Mouse (Mus musculus) granulocyte monocyte progenitor cell, adult 5-6 weeks (primary cell): ENCODE measurements around the gene Tnfaip2. TPM values are rescaled to one million over a fixed set of nuclear protein-coding genes. Genes with fewer than 3 reads are reported as not detected.

Source experiments
- ATAC-seq: replicated peaks from 2 replicates; pipeline ENCODE4 v1.8.0; 2016; ENCODE audit warnings: mild to moderate bottlenecking, moderate TSS enrichment, inconsistent platforms; ENCODE audit not compliant: poor library complexity, severe bottlenecking
- total RNA-seq, 2 experiments: library from RNA; stranded (forward) in 1 of 2; stranded (reverse) in 1 of 2; fragments of 200-712, 200-1000 nt in 1 of 2; fragments of >200 nt in 1 of 2; fragmentation: Nextera tagmentation in 1 of 2; gene quantifications; 2 replicates each; pipeline ENCODE4 v1.2.3; 2014 to 2017

Tnfaip2 gene
- total RNA-seq, 2 experiments from 2014 or later = 28.6 to 56.1 TPM

- no peak for ATAC-seq
Observed at GRCm38 (mm10) chr12:111427438-111428113, 14.7 kb upstream of the Tnfaip2 start.

- no peak for ATAC-seq
Observed at GRCm38 (mm10) chr12:111428364-111428763, 13.9 kb upstream of the Tnfaip2 start.

DNA sequence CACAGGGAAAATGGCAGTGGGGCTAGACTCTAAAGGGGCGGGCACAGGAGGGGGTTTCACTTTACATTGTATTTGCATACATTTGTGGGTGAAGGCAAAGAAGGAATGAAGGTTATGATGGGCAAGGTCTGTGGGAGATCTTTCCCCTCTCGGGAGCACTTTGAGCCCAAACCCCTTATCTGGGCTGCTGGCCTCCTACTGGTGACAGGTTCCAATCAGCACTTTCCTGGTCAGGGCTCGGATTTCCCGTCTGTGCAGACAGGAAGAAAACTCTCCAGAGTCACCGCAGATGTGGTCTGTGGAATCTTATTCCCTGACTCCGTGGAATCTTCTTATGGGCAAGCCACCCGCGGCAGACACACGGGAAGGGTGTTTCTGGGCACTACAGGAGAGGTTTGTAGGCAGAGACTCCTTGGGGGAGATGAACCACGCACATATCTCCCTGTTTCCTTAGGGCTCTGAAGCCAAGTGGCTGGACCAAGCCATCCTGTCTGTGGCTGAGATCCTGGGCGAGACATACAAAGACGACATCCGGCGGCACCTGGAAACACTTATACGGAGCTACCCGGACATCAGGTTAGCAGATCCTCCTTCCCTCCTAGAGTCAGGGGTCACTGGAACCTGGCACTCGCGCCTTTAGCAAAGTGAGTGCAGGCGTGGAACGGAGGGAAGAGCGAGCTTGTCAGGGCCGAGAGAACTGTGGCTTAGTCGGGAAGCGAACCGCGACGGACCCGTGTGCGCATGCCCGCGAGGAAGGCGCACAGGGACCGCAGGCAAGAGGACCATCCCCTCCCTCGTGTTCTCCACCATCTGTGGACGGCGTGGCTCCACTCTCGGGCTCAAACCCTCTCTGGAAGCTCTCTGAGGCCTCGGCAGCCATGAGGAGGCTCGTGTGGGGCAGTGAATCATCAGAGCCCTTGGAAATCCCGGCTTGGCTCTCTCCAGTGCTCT is 13.0 kb upstream of the Tnfaip2 start:
- 0 out of 2 replicates have a peak, but pooled peaks have one; percentile 15 for ATAC-seq

- peak; percentile 61 for ATAC-seq
Observed at GRCm38 (mm10) chr12:111430049-111430867, 12.0 kb upstream of the Tnfaip2 start.

- ATAC-seq = no peak
Observed at GRCm38 (mm10) chr12:111430868-111431817, 11.1 kb upstream of the Tnfaip2 start.

DNA sequence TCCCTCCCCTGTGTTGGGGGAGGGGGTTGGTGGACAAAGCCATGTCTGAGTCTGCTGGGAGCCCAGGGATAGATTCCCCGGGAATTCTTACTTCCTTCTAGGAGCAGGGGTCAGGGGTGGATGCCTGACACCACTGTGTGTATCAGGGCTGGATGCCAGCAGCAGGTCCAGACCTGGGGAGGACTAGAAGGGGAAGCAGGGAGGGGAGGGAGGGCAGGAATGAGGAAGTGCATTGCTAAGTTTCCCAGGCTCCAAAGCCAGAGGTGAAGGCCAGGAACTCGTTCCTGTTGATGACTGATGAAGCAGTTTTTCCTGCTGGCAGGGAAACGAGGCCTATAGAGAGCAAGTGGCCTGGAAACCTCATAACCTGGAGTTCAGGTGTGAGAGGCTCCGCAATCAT is 10.2 kb upstream of the Tnfaip2 start:
- peak; percentile 40 for ATAC-seq

- ATAC-seq = no peak
Observed at GRCm38 (mm10) chr12:111432751-111433331, 9.4 kb upstream of the Tnfaip2 start.

GRCm38 (mm10) chr12:111434164-111434744 is 8.0 kb upstream of the Tnfaip2 start:
- no peak for ATAC-seq

- no peak for ATAC-seq
Observed at GRCm38 (mm10) chr12:111434745-111435327, 7.4 kb upstream of the Tnfaip2 start.

DNA sequence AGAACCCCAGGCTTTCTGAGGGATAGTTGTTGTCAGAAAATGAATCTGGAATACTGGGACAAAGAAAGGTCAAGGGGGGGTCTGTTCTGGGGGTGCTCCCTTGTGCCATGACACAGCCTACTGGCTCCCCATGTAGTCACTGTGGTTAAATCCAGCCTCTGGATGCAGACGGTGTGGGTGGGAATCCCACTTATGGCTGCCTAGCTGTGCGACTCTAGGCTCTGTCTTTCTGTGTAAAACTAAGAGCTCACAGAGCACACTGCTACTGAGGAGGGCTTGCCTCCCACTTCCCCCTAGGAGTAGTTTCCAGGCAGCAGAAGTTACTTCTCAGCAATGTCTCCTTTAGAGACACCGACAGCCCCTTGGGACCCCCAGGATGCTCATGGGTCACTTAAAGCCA is 6.1 kb upstream of the Tnfaip2 start:
- 0 out of 2 replicates have a peak, but pooled peaks have one; percentile 22 for ATAC-seq

GRCm38 (mm10) chr12:111436640-111437039 is 5.6 kb upstream of the Tnfaip2 start:
- ATAC-seq = peak; percentile 60

GRCm38 (mm10) chr12:111437222-111437900 is 4.9 kb upstream of the Tnfaip2 start:
- peak; percentile 58 for ATAC-seq

- ATAC-seq = no peak
Observed at GRCm38 (mm10) chr12:111438850-111439249, 3.4 kb upstream of the Tnfaip2 start.

- ATAC-seq = no peak
Observed at GRCm38 (mm10) chr12:111440701-111441373, 1.4 kb upstream of the Tnfaip2 start.

DNA sequence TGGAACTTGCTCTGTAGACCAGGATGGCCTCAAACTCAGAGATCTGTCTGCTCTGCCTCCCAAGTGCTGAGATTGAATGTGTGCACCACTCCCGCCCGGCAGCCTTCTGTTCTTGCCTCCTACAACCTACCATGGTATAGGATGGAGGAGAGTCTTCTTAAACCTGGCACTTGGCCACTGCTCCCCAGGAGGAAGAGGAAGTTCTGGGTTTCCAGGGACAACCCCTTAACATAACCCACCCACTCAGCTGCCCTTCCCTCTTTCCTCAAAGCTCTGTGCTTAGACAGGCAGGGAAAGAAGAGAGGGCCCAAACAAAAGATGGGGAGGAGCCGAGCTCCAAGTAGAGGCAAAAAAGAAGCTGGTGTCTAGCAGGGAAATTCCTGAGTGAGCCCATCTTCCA is 746 bp upstream of the Tnfaip2 start:
- 0 out of 2 replicates have a peak, but pooled peaks have one; percentile 4 for ATAC-seq

GRCm38 (mm10) chr12:111443011-111443870 is 972 bp downstream of the Tnfaip2 start:
- peak; percentile 13 for ATAC-seq
